Mouse (Mus musculus) liver, embryonic 15.5 days (tissue): Measurements from ENCODE around the gene Pex12. TPM values are rescaled to one million over a fixed set of nuclear protein-coding genes. Genes with fewer than 3 reads are reported as not detected.
"Not testable (repeated sequence)": the region's sequence is repeated elsewhere in the genome, so short reads cannot be mapped to it uniquely, and the experiment has no call there.

Experiments
- ATAC-seq: fragments of 200-750 bp; cut with Nextera tagmentation; 2 replicates; pipeline ENCODE4 v1.8.0; 2017; ENCODE audit warnings: moderate number of reproducible peaks, mild to moderate bottlenecking, moderate library complexity; ENCODE audit not compliant: insufficient read depth
- H3K27ac ChIP-seq: fragments of 300-500 bp; sonication (generic); replicated peaks from 2 replicates; pipeline ENCODE4 v1.5.1; 2015; ENCODE audit warnings: mild to moderate bottlenecking, inconsistent platforms
- H3K27me3 ChIP-seq: fragments of 300-500 bp; sonication (generic); 2 replicates; pipeline ENCODE4 v1.6.1; 2015; ENCODE audit warnings: mild to moderate bottlenecking, inconsistent platforms
- H3K36me3 ChIP-seq: fragments of 300-500 bp; sonication (generic); replicated peaks from 2 replicates; pipeline ENCODE4 v1.6.1; 2015; ENCODE audit warnings: moderate library complexity, mild to moderate bottlenecking, inconsistent platforms
- H3K4me1 ChIP-seq: fragments of 300-500 bp; sonication (generic); replicated peaks from 2 replicates; pipeline ENCODE4 v1.6.1; 2015; ENCODE audit warnings: inconsistent platforms
- H3K4me2 ChIP-seq: fragments of 300-500 bp; sonication (generic); 2 replicates; pipeline ENCODE4 v1.6.1; 2015; ENCODE audit warnings: moderate library complexity, mild to moderate bottlenecking, inconsistent platforms
- H3K4me3 ChIP-seq: fragments of 300-500 bp; sonication (generic); replicated peaks from 2 replicates; pipeline ENCODE4 v1.5.1; 2015; ENCODE audit warnings: mild to moderate bottlenecking, inconsistent platforms
- H3K9ac ChIP-seq: fragments of 300-500 bp; sonication (generic); 2 replicates; pipeline ENCODE4 v1.6.1; 2015; ENCODE audit warnings: moderate library complexity, mild to moderate bottlenecking, inconsistent platforms
- H3K9me3 ChIP-seq: fragments of 300-500 bp; sonication (generic); replicated peaks from 2 replicates; pipeline ENCODE4 v1.6.1; 2016; ENCODE audit warnings: inconsistent platforms
- WGBS: fragments of 180-500 bp; shearing (Covaris S2); methylation state at CpG from one replicate; pipeline ENCODE4 v1.1.7; 2015; ENCODE audit warnings: mixed read lengths; ENCODE audit not compliant: insufficient replicate concordance; 5-methylcytosine and 5-hydroxymethylcytosine counted together
- polyA plus RNA-seq: library from polyadenylated mRNA; unstranded; fragments of >200 nt; fragmentation: Nextera tagmentation; extraction: Ambion mirVana; gene quantifications from 2 replicates; pipeline ENCODE4 v1.2.1, GENCODE M21; 2015

The Pex12 gene
- polyA plus RNA-seq, 1 experiment from 2014 or later = 5.1 TPM

DNA sequence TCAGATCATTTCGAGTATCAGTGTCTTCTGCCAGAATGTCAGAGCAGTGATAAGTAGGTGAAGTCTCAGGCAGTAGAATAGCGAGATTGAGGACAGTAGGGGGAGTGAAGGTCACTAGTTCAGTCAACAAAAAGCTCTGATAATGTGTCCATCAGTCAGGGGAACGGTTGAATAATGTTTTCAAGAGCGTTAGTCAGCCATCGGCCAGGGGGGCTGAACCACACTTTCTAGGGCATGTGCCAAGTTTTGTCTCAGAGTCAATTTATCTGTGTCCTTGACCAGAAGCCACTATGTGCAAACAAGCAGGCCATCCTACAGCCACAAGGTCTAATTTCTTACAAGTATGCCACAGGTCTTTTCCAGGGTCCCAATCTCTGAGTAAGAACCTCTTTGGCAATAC, 45.2 kb downstream of the Pex12 start:
- WGBS = 56% methylated on average over 5 of the region's 5 CpGs
- H3K9me3 ChIP-seq, H3K4me3 ChIP-seq, H3K9ac ChIP-seq, H3K27me3 ChIP-seq, H3K27ac ChIP-seq, H3K4me2 ChIP-seq, H3K4me1 ChIP-seq, ATAC-seq: not testable (repeated sequence)
- peaks cover 34% of the 10 kb centered on the region for H3K36me3 ChIP-seq

Other genes starting within 250 kb of the Pex12 start
- gene Slfn2, start 237.5 kb downstream of the Pex12 start, polyA plus RNA-seq = 11.6 and 11.7 TPM in 2 replicates
- 1.5 and 1.6 TPM in 2 replicates for gene Slfn1, start 185.7 kb downstream of the Pex12 start, polyA plus RNA-seq
- 0.88 and 1.2 TPM in 2 replicates for gene Slfn4, start 127.4 kb downstream of the Pex12 start, polyA plus RNA-seq
- gene Slfn3, start 111.3 kb downstream of the Pex12 start, polyA plus RNA-seq = 1.7 and 1.8 TPM in 2 replicates
- gene Slfn14, start 15.9 kb downstream of the Pex12 start, polyA plus RNA-seq = 32.3 and 37.0 TPM in 2 replicates
- gene Ap2b1, start 3.6 kb downstream of the Pex12 start, polyA plus RNA-seq = 18.6 and 19.6 TPM in 2 replicates
- 0.12 and 0.22 TPM in 2 replicates for gene Rasl10b, start 106.6 kb upstream of the Pex12 start, polyA plus RNA-seq
- not detected in 2 replicates for gene Gas2l2, start 126.9 kb upstream of the Pex12 start, polyA plus RNA-seq
- 2.3 and 2.7 TPM in 2 replicates for gene 1700020L24Rik, start 135.1 kb upstream of the Pex12 start, polyA plus RNA-seq
- gene Mmp28, start 160.5 kb upstream of the Pex12 start, polyA plus RNA-seq = 0.39 and 0.41 TPM in 2 replicates
- 3.7 and 3.9 TPM in 2 replicates for gene Taf15, start 170.5 kb upstream of the Pex12 start, polyA plus RNA-seq
- not detected in 2 replicates for gene Heatr9, start 219.6 kb upstream of the Pex12 start, polyA plus RNA-seq
- 0.53 and 0.93 TPM in 2 replicates for gene Ccl5, start 227.9 kb upstream of the Pex12 start, polyA plus RNA-seq